Mouse (Mus musculus): ENCODE data around the gene Hdhd5. TPM values are rescaled to one million over a fixed set of nuclear protein-coding genes. Genes with fewer than 3 reads are reported as not detected.
A peak's percentile ranks its signal among the peaks of the same experiment; 100 is the strongest.

The Hdhd5 gene
- polyA plus RNA-seq, 1 experiment, result 4.8 TPM

- peaks cover 70% of the 10 kb centered on the region for H3K36me3 ChIP-seq (replicated peaks; ENCODE audit: low read length)
- peak overlapping the region; percentile 80 for H3K4me3 ChIP-seq (replicated peaks)
- H3K27me3 ChIP-seq (replicated peaks), result no peaks in the 10 kb centered on the region
- no peaks in the 10 kb centered on the region for H3K9me3 ChIP-seq
- no peak for TF ChIP-seq GATA1 (IDR thresholded peaks at IDR 0.05; ENCODE audit: borderline replicate concordance, low read length)
- H3K4me1 ChIP-seq, result peaks cover 67% of the 10 kb centered on the region
Observed at GRCm38 (mm10) chr6:120510425-120510824, 20.7 kb downstream of the Hdhd5 start.

- Histone ChIP-seq H3K4me1 (peaks cover 64% of the 10 kb centered on the region), H3K9me3 (no peaks in the 10 kb centered on the region), H3K36me3 (replicated peaks; ENCODE audit: low read length) (peaks cover 67% of the 10 kb centered on the region), H3K27me3 (replicated peaks) (no peaks in the 10 kb centered on the region), H3K4me3 (replicated peaks) (peak overlapping the region; percentile 80)
- TF ChIP-seq GATA1 (IDR thresholded peaks at IDR 0.05; ENCODE audit: borderline replicate concordance, low read length) (no peak), FLI1 (IDR thresholded peaks at IDR 0.05; ENCODE audit: low read length) (no peak)
Observed at GRCm38 (mm10) chr6:120509975-120510374, 21.1 kb downstream of the Hdhd5 start.

- H3K4me3 ChIP-seq (replicated peaks), result no peak overlapping the region
- no peaks in the 10 kb centered on the region for H3K27me3 ChIP-seq (replicated peaks)
- H3K4me1 ChIP-seq, result peaks cover 51% of the 10 kb centered on the region
- TF ChIP-seq GATA1 (IDR thresholded peaks at IDR 0.05; ENCODE audit: borderline replicate concordance, low read length) (no peak), FLI1 (IDR thresholded peaks at IDR 0.05; ENCODE audit: low read length) (no peak)
- no peaks in the 10 kb centered on the region for H3K9me3 ChIP-seq
- H3K36me3 ChIP-seq (replicated peaks; ENCODE audit: low read length), result peaks cover 57% of the 10 kb centered on the region
Observed at GRCm38 (mm10) chr6:120508645-120509044, 22.5 kb downstream of the Hdhd5 start.

GRCm38 (mm10) chr6:120505531-120505930, 25.6 kb downstream of the Hdhd5 start:
- Histone ChIP-seq H3K4me1 (peaks cover 27% of the 10 kb centered on the region), H3K4me3 (replicated peaks) (no peak overlapping the region), H3K9me3 (peaks cover 3% of the 10 kb centered on the region), H3K27me3 (replicated peaks) (peaks cover 7% of the 10 kb centered on the region), H3K36me3 (replicated peaks; ENCODE audit: low read length) (peaks cover 34% of the 10 kb centered on the region)
- no peak for TF ChIP-seq FLI1 (IDR thresholded peaks at IDR 0.05; ENCODE audit: low read length)
- no peak for TF ChIP-seq GATA1 (IDR thresholded peaks at IDR 0.05; ENCODE audit: borderline replicate concordance, low read length)

- Histone ChIP-seq H3K4me1 (peaks cover 13% of the 10 kb centered on the region), H3K27me3 (replicated peaks) (peaks cover 11% of the 10 kb centered on the region), H3K9me3 (peaks cover 10% of the 10 kb centered on the region), H3K36me3 (replicated peaks; ENCODE audit: low read length) (peaks cover 22% of the 10 kb centered on the region), H3K4me3 (replicated peaks) (no peak overlapping the region)
- no peak for TF ChIP-seq FLI1 (IDR thresholded peaks at IDR 0.05; ENCODE audit: low read length)
- TF ChIP-seq GATA1 (IDR thresholded peaks at IDR 0.05; ENCODE audit: borderline replicate concordance, low read length), result no peak
Observed at GRCm38 (mm10) chr6:120504051-120504450, 27.1 kb downstream of the Hdhd5 start.

GRCm38 (mm10) chr6:120496544-120496943, 34.6 kb downstream of the Hdhd5 start:
- no peak for TF ChIP-seq FLI1 (IDR thresholded peaks at IDR 0.05; ENCODE audit: low read length)
- TF ChIP-seq GATA1 (IDR thresholded peaks at IDR 0.05; ENCODE audit: borderline replicate concordance, low read length), result no peak
- no peak overlapping the region for H3K4me3 ChIP-seq (replicated peaks)
- no peaks in the 10 kb centered on the region for H3K36me3 ChIP-seq (replicated peaks; ENCODE audit: low read length)
- H3K27me3 ChIP-seq (replicated peaks), result peaks cover 65% of the 10 kb centered on the region
- H3K4me1 ChIP-seq, result peaks cover 37% of the 10 kb centered on the region
- H3K9me3 ChIP-seq, result peaks cover 16% of the 10 kb centered on the region

- Histone ChIP-seq H3K27me3 (replicated peaks) (peaks cover 71% of the 10 kb centered on the region), H3K4me3 (replicated peaks) (peak within 1 kb of the TSS; percentile 91)
- TF ChIP-seq FLI1 (IDR thresholded peaks at IDR 0.05; ENCODE audit: low read length), result no peak
- TF ChIP-seq GATA1 (IDR thresholded peaks at IDR 0.05; ENCODE audit: borderline replicate concordance, low read length), result no peak
Observed at GRCm38 (mm10) chr6:120493374-120494181, 37.5 kb downstream of the Hdhd5 start, which contains the start of gene Tmem121b. Gene Tmem121b (minus strand): TSS chr6:120493807.

GRCm38 (mm10) chr6:120492499-120493373, 38.4 kb downstream of the Hdhd5 start:
- TF ChIP-seq GATA1 (IDR thresholded peaks at IDR 0.05; ENCODE audit: borderline replicate concordance, low read length), result no peak
- TF ChIP-seq FLI1 (IDR thresholded peaks at IDR 0.05; ENCODE audit: low read length), result no peak
- peak overlapping the region; percentile 91 for H3K4me3 ChIP-seq (replicated peaks)
- H3K9me3 ChIP-seq, result peaks cover 6% of the 10 kb centered on the region; the same call in 1 of the 2 replicates
- H3K27me3 ChIP-seq (replicated peaks), result peaks cover 63% of the 10 kb centered on the region
- H3K4me1 ChIP-seq, result peaks cover 69% of the 10 kb centered on the region
- no peaks in the 10 kb centered on the region for H3K36me3 ChIP-seq (replicated peaks; ENCODE audit: low read length)

More at GRCm38 (mm10) chr6:120493374-120494181, 37.5 kb downstream of the Hdhd5 start, which contains the start of gene Tmem121b:
- Histone ChIP-seq H3K36me3 (replicated peaks; ENCODE audit: low read length) (no peaks in the 10 kb centered on the region), H3K4me1 (peaks cover 63% of the 10 kb centered on the region), H3K9me3 (peaks cover 6% of the 10 kb centered on the region; the same call in 1 of the 2 replicates)

GRCm38 (mm10) chr6:120491862-120492498, 39.1 kb downstream of the Hdhd5 start:
- Histone ChIP-seq H3K4me1 (peaks cover 76% of the 10 kb centered on the region), H3K4me3 (replicated peaks) (peak overlapping the region; percentile 91)

More at GRCm38 (mm10) chr6:120491862-120492498, 39.1 kb downstream of the Hdhd5 start:
- Histone ChIP-seq H3K27me3 (replicated peaks) (peaks cover 63% of the 10 kb centered on the region), H3K36me3 (replicated peaks; ENCODE audit: low read length) (no peaks in the 10 kb centered on the region), H3K9me3 (peaks cover 6% of the 10 kb centered on the region; the same call in 1 of the 2 replicates)
- no peak for TF ChIP-seq FLI1 (IDR thresholded peaks at IDR 0.05; ENCODE audit: low read length)
- TF ChIP-seq GATA1 (IDR thresholded peaks at IDR 0.05; ENCODE audit: borderline replicate concordance, low read length), result no peak

Data from megakaryocyte, embryonic 14.5 days (primary cell).